Mouse (Mus musculus) G1E-ER4 (cell line): ENCODE results near the gene Siglec1. TPM values are rescaled to one million over a fixed set of nuclear protein-coding genes. Genes with fewer than 3 reads are reported as not detected.

Experiments
- GATA1 ChIP-seq: IDR thresholded peaks from one replicate; pipeline ENCODE4 v1.8.0; 2012; ENCODE audit warnings: low read length, inconsistent platforms
- polyA plus RNA-seq: library from polyadenylated mRNA; stranded (reverse); fragments of >175 nt; gene quantifications from 2 replicates; pipeline ENCODE4 v1.2.3, GENCODE M21; 2012

Siglec1 gene
- polyA plus RNA-seq, 1 experiment, result 0.01 TPM

GRCm38 (mm10) chr2:131063404-131063864 is 23.1 kb downstream of the Siglec1 start, which contains the start of gene Adam33:
Adam33 (minus strand) TSS chr2:131063814.
- no peak for TF ChIP-seq GATA1

DNA sequence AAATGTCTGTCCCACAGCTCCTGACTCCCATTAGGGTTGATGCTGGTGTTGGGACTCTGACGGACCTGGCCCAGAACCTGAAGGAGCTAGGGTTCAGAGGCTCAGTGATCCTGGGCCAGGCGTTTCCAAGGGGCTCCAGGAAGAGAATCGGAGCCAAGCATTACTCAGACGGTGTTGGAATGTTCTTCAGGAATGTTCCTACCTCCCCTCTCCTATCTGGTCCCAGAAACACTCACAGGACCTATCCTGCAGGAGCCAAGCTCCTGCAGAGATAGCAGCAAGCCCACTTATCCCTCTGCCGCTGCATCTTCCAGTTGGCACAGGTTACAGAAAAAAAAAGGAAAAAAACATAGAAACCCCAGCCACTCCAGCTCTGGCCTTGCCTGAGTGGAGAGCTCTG is 25.0 kb downstream of the Siglec1 start:
- TF ChIP-seq GATA1, result no peak

DNA sequence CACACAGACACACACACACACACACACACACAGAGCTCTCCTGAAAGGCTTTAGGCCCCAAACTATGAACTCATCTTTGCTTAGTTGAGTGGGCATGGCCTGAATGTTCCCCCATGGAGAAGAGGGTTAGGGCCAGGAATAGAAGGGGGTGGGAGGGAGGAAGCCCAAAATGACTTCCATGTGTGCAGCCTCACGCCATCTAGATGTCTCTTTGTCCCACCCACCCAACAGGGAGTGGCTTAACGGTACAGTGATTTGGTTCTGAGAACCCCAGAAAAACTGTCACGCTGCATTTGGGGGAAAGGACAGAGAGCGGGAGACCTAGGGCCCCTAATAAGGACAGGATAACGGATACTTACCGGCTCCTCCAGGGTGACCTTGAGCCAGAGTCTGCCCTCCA is 25.8 kb downstream of the Siglec1 start:
- no peak for TF ChIP-seq GATA1

DNA sequence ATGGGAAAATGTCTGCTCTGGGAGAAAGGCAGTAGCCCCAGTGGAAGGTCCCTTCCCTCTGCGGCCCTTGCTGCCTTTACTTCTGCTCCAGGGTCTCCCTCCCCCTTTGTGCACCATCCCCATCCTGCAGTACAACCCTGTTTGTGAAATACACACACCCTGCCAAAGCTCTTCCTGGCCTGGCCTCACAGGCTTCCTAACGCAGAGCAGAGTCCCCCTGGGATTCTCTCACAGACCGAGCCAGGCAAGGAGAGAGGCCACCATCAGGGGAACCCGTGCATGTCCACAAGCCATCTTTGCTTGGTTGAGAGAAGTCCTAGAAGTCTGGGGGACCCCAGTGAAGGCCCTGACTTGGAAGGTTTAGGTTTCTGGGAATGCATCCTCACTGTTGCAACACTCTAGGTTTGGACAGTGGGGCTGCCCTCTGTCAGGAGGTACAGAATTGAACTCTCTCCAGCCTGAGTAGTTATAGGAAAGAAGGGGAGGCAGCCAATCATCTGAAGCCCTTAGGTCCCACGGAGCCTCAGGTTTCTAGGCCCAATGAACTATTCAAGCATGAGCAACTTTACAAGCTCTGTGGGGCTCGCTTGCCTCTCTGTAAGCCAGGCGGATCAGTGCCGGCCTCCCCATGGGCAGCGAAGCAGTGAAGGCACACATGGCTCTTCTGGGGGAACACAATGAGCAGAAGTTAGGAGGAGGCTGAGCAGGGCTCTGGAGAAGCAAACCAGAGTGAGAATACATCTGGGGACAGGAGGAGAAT is 26.6 kb downstream of the Siglec1 start:
- TF ChIP-seq GATA1, result no peak

DNA sequence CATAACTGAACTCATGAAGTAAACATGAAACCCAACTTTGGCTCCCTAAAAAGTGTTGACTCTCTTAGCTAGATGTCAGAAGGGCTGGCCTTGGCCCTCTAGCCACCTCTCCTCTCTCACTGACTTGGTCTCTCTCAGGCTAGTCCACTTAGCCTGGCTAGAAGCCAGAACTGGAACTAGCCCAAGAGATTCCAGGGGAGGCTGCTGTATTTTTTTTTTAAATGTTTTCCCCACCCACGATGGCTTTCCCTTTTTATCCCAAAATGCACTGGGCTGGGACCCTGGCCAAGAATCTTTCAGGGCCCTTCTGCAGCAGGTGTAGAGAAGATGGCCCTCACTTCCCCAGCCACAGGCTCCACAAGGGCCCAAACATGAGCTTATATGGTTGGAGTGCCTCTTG is 27.2 kb downstream of the Siglec1 start:
- no peak for TF ChIP-seq GATA1

DNA sequence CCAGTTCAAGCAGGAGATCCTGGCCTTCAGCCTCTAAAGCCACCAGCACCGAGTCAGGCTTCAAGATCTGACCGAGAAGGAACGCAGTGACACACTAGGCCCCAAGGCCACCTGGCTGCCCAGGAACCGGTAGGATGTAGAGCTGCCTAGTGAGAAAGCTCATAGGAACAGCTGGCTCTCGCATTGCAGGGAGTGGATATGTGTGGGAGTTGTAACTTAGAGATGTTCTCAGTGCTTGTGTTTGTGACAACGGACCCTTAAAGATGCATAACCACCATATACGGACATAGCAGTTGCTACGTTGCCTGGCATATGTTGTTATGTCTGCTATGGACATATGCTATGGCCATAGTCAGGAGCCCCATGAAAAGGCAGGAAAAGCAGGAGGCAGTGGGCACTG is 27.9 kb downstream of the Siglec1 start:
- TF ChIP-seq GATA1, result no peak

DNA sequence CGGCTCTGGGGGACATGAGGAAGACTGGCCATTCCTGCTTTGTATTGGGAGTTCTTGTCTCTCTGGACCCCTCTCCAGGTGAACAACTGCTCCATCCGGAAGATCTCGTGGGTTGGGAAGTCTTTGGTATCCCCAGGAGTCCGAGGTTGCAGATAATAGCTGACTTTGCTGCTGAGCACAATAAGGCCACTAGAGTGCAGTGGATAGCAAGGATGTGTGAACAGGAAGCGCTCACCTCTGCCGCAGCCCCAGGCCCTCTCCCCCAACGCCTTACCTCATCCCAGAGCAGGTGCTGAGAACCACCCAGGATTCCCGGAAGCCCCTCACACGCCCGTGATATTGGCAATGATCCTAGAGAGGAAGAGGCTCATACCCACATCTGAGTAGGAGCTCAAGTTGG is 30.4 kb downstream of the Siglec1 start:
- TF ChIP-seq GATA1, result no peak

DNA sequence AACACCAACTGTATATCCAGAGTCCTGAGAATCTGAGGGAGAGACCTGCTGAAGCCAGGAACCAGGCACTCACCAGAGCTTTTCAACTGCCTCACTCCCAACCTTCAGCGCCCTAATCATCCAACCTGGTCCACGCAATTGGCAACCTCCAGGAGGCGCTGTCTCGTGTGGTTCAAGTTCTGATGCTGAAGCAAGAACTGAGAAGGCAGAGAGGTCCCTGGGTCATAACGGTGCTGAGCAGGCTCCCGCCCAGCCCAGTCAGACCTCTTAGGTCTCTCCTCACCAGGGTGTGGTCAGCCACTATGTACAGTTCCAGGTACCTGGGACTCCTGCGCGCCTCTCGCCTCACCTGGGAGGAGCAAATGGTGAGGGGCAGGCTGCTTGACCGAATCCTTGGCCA is 30.9 kb downstream of the Siglec1 start:
- TF ChIP-seq GATA1, result no peak

GRCm38 (mm10) chr2:131054646-131055264 is 31.8 kb downstream of the Siglec1 start:
- TF ChIP-seq GATA1, result no peak

DNA sequence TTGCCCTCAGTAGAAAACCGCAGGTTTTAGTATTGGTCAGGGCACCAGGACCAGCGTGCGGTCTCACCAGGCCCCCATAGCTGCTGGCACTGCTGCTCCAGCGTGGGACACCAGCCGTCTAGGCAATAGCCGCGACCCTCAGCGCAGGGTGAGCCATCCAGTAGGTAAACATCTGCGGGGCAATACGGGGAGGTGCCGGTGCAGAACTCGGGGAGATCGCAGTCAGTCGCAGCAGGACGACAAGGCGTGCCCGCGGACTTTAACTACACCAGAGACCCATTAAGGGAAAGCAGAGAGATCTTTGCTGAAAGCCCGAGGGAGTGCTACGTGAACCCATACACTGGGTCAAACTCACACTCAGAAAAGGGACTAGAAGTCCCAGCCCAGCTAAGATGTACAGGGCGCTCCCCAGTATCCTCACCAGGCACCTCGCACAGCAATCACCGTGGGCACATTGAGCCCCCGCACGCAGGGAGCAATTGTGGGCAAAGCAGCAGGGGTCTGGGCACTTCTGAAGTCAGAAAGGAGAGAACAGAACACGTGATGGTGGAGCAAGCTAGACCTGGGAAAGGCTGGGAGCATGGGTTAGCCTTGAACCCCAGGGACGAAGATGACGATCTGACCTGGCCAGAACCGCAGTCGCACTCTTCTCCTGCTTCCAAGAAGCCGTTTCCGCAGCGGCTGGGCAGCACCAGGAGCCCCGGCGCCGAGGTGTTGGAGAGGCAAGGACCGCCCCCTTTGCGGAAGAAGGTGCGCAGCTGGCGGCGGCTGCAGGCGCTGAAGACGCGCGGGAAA is 32.5 kb downstream of the Siglec1 start:
- no peak for TF ChIP-seq GATA1

- no peak for TF ChIP-seq GATA1
Measured at GRCm38 (mm10) chr2:131052862-131053418, 33.6 kb downstream of the Siglec1 start.

DNA sequence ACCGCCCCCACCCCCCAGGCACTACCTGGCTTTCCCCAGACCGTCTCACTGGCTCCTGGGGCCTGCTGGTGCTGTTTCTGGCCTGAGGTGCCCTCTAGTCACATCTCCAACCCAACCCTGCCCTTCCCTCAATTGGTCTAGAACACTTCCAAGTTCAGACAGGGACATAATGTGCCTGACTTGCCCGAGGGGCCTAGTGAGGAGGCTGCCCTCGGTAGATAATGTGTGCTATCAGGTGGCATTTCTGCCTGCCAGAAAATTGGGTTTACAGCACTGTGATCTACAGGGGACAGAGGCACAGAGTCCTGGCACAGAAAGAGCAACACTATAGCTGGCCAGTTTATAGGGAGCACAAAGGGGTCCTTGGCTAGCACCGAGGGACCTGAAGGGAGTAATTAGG is 34.5 kb downstream of the Siglec1 start:
- TF ChIP-seq GATA1, result no peak

DNA sequence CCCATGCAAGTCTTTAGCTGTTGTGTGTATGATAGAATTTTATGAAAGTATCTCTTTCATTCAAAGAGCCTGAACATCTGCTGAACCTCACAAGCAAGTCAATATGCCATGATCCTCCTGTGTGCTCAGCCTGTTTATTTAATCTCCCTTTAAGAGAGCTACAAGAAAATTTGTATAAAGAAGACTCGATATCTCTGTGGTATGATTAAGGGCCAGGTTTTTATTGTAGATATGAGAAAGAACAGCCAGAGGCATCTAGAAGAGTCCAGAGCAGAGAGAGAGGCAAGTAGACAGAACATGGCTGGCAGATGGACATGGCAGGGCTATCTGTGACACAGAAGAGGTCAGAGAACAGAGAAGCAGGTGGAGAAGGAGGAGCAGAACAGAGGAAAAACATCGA is 40.5 kb downstream of the Siglec1 start:
- TF ChIP-seq GATA1, result no peak

DNA sequence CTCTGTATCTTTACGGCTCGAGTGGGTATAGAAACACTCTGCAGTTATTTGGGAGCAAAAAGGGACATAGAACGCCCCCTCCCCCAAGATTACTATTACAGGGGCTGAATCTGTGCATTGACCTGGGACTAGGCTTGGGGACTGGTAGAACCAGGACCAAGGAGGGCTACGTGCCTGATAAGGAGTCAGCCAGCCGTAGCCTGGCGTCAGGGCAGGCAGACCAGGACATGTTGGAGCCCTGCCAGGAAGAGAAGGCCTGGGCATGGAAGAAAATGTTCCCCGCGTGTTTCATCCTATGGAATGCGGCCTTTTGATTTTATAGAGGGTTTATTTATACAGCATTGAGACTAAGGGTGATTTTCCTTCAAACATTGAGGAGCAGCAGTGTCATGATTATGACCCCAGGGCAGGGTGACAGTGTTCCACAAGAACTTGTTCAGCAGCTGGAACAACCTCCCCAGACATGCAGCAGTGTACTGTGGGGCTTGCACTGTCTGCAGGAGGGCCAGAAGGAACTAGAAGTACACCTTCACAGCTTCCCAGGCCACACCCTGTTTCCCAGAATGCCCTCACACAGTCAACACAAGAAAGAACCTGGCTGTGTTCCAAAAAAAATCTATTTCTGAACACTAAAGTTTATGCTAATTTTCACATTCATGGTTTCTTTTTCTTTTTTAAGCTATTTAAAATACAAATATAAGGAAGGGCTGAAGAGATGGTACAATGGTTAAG is 41.4 kb downstream of the Siglec1 start:
- no peak for TF ChIP-seq GATA1

DNA sequence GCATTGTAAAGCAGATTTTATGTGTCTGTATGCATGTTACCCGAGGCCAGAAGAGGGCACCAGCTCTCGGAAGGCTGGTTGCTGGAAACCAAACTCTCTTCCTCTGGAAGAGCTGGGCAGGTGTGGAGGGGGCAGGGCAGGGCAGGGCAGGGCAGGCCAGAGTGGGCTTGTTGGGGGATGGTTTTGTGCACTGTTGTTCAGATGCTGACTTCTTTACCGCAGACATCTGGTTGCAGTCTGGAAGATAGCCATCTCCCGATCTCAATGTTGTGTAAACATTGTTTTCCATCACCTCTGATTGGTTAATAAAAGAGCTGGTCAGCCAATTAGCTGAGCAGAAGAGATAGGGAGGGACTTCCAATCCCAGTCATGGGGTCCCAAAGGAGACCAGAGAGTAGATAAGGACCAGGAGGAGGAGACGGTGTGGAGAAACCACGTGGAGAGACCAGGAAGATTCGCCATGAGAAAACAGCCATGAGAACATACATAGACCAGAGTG is 42.2 kb downstream of the Siglec1 start:
- no peak for TF ChIP-seq GATA1
